Mouse (Mus musculus) left cerebral cortex, postnatal 25 days (tissue): ENCODE measurements at regions not wholly inside any gene's neighbourhood (a gene's known extent, or its start where the extent isn't known, plus 50 kb on each side); places are given as distances from the start of the nearest gene placed in this dataset.

Experiments used
- DNase-seq, 2 experiments: peaks; one replicate each; pipeline ENCODE4 v3.0.0; 2022; ENCODE audit warnings: low spot score in 2 of 2, mixed read lengths in 1 of 2
- intact Hi-C: fragments of 180-260 bp; cut with DNase I; formaldehyde crosslinking; loops from one replicate; pipeline ENCODE4 v1.15.1; 2025

- intact Hi-C loops = loop anchor here (1.0 to 10.0 kb wide), 6 partner anchors 75 to 1401 kb away; partner anchors contain the start of gene Pbx1
- DNase-seq = peak; percentile 50 to 74
These were observed 183.6 kb downstream of the Nuf2 start for GRCm38 (mm10) chr1:169347692-169348091.

- intact Hi-C loops = loop anchor here (1.0 to 10.0 kb wide), 6 partner anchors 76 to 1401 kb away; partner anchors contain the start of gene Pbx1
- peak; percentile 7 to 81 for DNase-seq
These were observed 184.4 kb downstream of the Nuf2 start for GRCm38 (mm10) chr1:169346876-169347275.

DNA sequence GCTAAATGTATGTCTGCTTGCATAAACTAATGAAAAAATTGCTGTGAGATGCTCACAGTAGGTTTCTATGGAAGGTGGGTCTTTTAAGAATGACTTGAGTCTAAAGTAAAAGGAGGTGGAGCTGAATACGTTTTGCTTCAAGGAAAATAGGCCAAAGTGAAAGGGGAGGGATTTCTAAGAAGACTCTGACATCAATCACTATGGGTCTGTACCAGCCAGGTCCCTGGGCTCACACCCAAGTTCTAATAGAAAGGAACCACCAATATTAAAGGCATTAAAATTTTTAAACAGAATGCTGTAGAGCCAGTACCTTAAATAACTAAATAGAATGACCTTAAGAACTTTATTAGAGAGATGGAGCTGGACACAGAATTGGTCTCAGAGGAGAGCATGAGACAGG, 190.1 kb downstream of the Nuf2 start:
- no peak for DNase-seq
- intact Hi-C loops = loop anchor here (10.0 kb wide), 1 partner anchor 186 kb away; no protein-coding TSS in a partner anchor

DNA sequence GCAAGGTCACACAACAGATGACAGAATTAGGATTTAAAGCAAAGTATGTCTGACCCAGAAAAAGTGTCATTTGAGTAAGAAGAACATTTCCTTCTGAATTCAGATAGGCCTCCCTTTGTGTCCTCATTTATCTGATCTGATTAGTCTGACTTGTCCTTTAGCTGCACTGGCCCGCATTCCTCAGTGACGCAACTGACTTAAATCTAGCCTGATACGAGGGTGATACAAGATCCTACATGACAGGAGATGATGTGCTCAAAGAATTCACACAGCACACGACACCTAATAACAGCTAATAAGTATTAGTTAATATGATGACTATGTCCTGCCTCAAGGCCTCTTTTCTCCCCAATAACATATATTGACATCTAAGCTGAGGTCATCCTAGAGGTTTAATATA, 192.8 kb downstream of the Nuf2 start:
- no peak for DNase-seq
- intact Hi-C loops = no loop called here

DNA sequence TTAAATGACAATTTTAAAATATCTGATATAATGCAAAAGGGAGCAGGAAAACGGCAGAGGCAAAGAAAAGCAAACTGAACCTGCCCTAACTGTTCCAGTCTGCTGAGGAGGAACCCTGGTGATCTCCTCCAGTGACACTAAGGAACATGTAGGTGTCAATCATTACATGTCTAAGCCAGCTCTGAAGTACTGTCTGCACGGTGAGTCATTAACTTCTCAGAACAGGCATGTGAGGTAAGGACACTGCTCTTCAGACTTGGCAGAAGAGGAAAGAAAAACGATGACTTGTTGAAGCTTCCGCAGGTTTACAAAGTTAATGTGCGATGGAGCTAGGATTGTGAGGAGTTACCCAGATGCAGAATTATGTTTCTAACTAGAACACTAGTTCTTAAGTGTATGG, 199.1 kb downstream of the Nuf2 start:
- DNase-seq = no peak
- intact Hi-C loops = no loop called here

- intact Hi-C loops = no loop called here
- no peak for DNase-seq
These were observed 218.0 kb downstream of the Nuf2 start for GRCm38 (mm10) chr1:169313241-169313640.

DNA sequence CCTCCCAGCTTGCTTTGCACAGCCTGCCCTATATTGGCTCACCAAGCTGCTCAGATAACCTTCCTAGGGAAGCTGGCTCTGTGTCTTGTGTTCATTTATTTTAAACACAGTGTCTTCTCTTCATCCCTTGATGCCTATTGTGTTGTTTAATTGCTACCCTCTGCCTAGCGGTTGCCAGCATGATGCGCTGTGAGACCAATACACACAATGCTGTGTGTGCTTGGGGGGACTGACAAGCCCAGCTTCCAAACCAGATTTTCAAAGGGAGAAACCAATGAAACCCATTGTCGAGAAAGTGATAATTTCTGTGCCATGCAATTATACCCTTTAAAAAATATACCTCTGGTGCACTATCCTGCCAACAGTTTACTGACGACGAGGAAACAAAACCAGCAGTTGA, 247.8 kb downstream of the Nuf2 start:
- intact Hi-C loops = no loop called here
- no peak for DNase-seq

DNA sequence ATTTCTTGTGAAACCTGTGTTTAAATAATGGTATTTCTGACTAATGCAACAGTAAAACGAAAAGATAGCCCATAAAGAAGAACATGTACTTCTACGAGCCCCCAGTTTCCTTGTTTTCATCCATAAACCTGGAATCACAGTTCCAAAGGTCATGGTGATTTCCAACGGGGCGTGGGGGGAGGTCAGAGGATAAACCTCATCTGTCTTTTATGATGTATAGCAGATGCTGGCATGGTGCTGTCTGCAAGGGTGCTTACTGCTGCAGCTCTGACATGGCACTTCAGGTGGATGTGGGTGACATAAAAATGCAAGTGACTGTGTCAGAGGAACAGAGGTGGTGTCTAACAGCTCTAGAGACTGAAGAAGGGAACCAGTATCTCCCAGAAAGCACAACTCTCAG, 260.5 kb downstream of the Nuf2 start:
- DNase-seq = no peak
- intact Hi-C loops = no loop called here

GRCm38 (mm10) chr1:169263984-169264660, 267.1 kb downstream of the Nuf2 start:
- intact Hi-C loops = no loop called here
- no peak for DNase-seq

GRCm38 (mm10) chr1:169254250-169254937, 276.9 kb downstream of the Nuf2 start:
- intact Hi-C loops = no loop called here
- peak in 1 of 2 experiments; percentile 6 for DNase-seq

- no peak for DNase-seq
- intact Hi-C loops = no loop called here
These were observed 279.1 kb downstream of the Nuf2 start for GRCm38 (mm10) chr1:169252189-169252588.

DNA sequence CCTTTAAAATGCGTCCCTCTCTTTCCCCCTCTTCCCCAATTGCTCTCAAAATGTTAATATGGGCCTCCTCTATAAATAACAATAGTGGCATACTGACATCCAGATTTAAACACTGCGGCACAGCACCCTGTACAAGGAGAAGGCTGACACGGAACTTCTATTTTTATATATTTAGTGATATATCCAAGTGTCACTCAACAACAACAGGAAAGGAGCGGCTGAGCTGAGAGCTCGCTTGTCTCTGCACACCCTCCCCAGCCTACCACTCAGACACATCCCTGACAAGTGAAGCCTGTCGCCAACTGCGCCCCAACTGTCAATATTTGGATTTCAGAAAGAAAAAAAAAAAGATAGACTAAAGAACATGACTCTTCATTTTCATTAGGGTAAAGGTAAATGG, 282.2 kb downstream of the Nuf2 start:
- intact Hi-C loops = no loop called here
- peak in 1 of 2 experiments; percentile 3 for DNase-seq

DNA sequence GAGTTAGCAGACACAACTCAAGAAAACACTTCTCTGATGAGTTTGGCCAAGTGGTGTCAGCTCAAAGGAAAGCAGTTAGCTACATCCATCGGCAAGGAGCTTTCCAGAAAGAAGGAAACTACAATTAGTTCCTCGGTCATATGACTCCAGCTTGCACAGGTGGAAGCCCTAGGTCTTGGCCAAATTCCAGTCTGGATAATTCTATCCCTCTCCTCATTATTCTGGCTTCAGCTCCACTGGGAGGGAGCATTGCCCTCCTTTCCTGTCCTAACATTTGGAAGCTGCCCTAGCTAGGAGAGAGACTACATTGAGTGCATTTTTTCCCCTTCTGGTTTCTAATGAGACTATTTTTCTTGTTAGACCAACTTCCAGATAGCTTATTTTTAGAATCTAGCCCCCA, 290.9 kb downstream of the Nuf2 start:
- DNase-seq = no peak
- intact Hi-C loops = no loop called here

- no peak for DNase-seq
- intact Hi-C loops = no loop called here
These were observed 292.6 kb downstream of the Nuf2 start for GRCm38 (mm10) chr1:169238671-169239090.

DNA sequence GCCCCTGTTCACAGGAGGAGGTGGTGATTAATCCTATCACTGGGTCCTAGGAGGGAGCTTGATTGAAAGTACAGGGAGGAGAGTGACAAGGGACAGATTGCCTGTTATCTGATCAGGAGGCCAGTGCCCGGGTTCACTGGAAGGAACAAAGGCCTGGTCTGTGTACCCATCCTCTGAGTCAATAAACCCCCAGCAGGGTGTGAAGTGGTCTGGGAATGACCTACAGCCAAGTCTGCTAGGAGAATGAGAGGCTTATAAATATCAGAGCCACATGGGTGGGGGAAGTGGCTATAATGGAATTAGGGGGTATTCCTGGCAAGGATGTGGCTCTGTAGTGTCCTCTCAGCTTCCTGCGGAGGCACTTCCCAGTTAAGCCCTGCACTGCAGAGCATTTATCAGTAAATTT, 296.0 kb downstream of the Nuf2 start:
- intact Hi-C loops = no loop called here

GRCm38 (mm10) chr1:169233368-169233767, 297.9 kb downstream of the Nuf2 start:
- DNase-seq = no peak
- intact Hi-C loops = no loop called here

More for the DNA sequence above, 296.0 kb downstream of the Nuf2 start:
- no peak for DNase-seq

GRCm38 (mm10) chr1:169230097-169230496, 301.2 kb downstream of the Nuf2 start:
- DNase-seq = no peak

GRCm38 (mm10) chr1:169224431-169224830, 306.8 kb downstream of the Nuf2 start:
- intact Hi-C loops = no loop called here
- DNase-seq = no peak

More at GRCm38 (mm10) chr1:169230097-169230496, 301.2 kb downstream of the Nuf2 start:
- intact Hi-C loops = no loop called here

GRCm38 (mm10) chr1:169187658-169188057, 343.6 kb downstream of the Nuf2 start:
- DNase-seq = no peak
- intact Hi-C loops = no loop called here

GRCm38 (mm10) chr1:169170405-169170804, 360.9 kb downstream of the Nuf2 start:
- DNase-seq = no peak
- intact Hi-C loops = no loop called here

DNA sequence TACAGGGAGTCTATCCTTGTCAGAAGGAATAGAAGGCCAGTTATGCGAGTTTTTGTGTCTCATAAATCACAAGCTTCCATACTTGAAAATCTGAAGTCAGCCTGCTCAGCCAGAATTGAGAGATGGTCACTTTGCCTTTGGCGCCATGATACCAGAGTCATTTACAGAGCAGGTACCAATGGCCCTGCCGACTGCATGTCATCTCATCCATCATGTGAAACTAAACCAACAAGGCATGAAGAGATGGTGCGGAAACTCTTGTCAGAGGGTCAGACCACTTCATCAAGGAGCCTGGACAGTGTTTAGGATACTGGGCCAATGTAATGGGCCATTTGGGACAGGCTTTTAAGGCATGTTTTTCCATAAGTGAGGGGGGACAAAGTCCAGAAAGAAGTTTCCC, 363.2 kb downstream of the Nuf2 start:
- intact Hi-C loops = no loop called here
- no peak for DNase-seq
